Mouse (Mus musculus) CH12.LX (cell line): ENCODE measurements at regions not wholly inside any gene's neighbourhood (a gene's known extent, or its start where the extent isn't known, plus 50 kb on each side); places are given as distances from the start of the nearest gene placed in this dataset.

Source experiments
- DNase-seq: peaks from one replicate; pipeline ENCODE4 v3.0.0-alpha.2; 2013; ENCODE audit errors: extremely low read depth
- H3K27ac ChIP-seq: 2 replicates; pipeline ENCODE4 v1.5.1; 2012; ENCODE audit warnings: low read depth, mild to moderate bottlenecking, control low read depth, moderate library complexity; ENCODE audit not compliant: insufficient read depth
- H3K27me3 ChIP-seq: replicated peaks from 2 replicates; pipeline ENCODE3; 2012; ENCODE audit warnings: inconsistent platforms
- H3K36me3 ChIP-seq, 2 experiments: replicated peaks in 1 of 2; 2 replicates each; pipeline versions ENCODE3 to v1.6.1; 2012; ENCODE audit warnings: inconsistent platforms in 1 of 2, low read length in 1 of 2, mild to moderate bottlenecking in 1 of 2, mixed read lengths in 1 of 2, moderate library complexity in 1 of 2; ENCODE audit not compliant: control insufficient read depth in 1 of 2, insufficient read depth in 1 of 2
- H3K4me1 ChIP-seq, 2 experiments: 2 replicates each; pipeline ENCODE4 v1.6.1; 2012; ENCODE audit warnings: inconsistent platforms in 1 of 2, moderate library complexity in 1 of 2; ENCODE audit not compliant: insufficient read depth in 2 of 2, control insufficient read depth in 1 of 2
- H3K4me2 ChIP-seq: 2 replicates; pipeline ENCODE4 v1.6.1; 2012; ENCODE audit warnings: low read depth, mild to moderate bottlenecking, control low read depth; ENCODE audit not compliant: poor library complexity, insufficient read depth, severe bottlenecking
- H3K4me3 ChIP-seq, 3 experiments: fragments of 150-350 bp in 1 of 3; sonication (generic) in 1 of 3; replicated peaks in 1 of 3; 2 replicates each; pipeline versions ENCODE3 to v1.5.1; 2011 to 2012; ENCODE audit warnings: low read depth in 2 of 3, low read length in 2 of 3, mild to moderate bottlenecking in 2 of 3, moderate library complexity in 2 of 3, control low read depth in 1 of 3, improper control_type of control experiment in 1 of 3, inconsistent platforms in 1 of 3, mixed read lengths in 1 of 3; ENCODE audit not compliant: poor library complexity in 1 of 3
- H3K79me2 ChIP-seq: replicated peaks from 2 replicates; pipeline ENCODE4 v1.6.1; 2012; ENCODE audit warnings: mild to moderate bottlenecking, moderate library complexity; ENCODE audit not compliant: control insufficient read depth, poor library complexity, insufficient read depth, severe bottlenecking; ENCODE audit errors: extremely low read depth
- H3K9ac ChIP-seq: 2 replicates; pipeline ENCODE4 v1.6.1; 2012; ENCODE audit warnings: low read depth, mild to moderate bottlenecking, control low read depth, moderate library complexity; ENCODE audit not compliant: insufficient read depth
- H3K9me3 ChIP-seq: replicated peaks from 2 replicates; pipeline ENCODE3; 2012; ENCODE audit warnings: low read length, inconsistent platforms, mixed read lengths
- CTCF ChIP-seq, 2 experiments: IDR thresholded peaks in 1 of 2; conservative IDR thresholded peaks in 1 of 2; 2 replicates each; pipeline ENCODE4 v1.5.1; 2011 to 2012; ENCODE audit warnings: low read depth in 2 of 2, low read length in 2 of 2, improper control_type of control experiment in 1 of 2, inconsistent platforms in 1 of 2, mild to moderate bottlenecking in 1 of 2, moderate library complexity in 1 of 2
- E2F4 ChIP-seq: IDR thresholded peaks from 2 replicates; pipeline ENCODE4 v1.6.1; 2011; ENCODE audit warnings: low read depth, low read length, improper control_type of control experiment; ENCODE audit not compliant: insufficient replicate concordance
- EP300 ChIP-seq: IDR thresholded peaks from 2 replicates; pipeline ENCODE4 v1.6.1; 2011; ENCODE audit warnings: low read length, improper control_type of control experiment
- ETS1 ChIP-seq: conservative IDR thresholded peaks from 2 replicates; pipeline ENCODE4 v1.6.1; 2012; ENCODE audit warnings: low read depth, mild to moderate bottlenecking, inconsistent platforms, low read length, improper control_type of control experiment, moderate library complexity
- HCFC1 ChIP-seq: IDR thresholded peaks from 2 replicates; pipeline ENCODE4 v1.6.1; 2012; ENCODE audit warnings: low read depth, mild to moderate bottlenecking, inconsistent platforms, low read length, improper control_type of control experiment
- IRF4 ChIP-seq: IDR thresholded peaks from 2 replicates; pipeline ENCODE4 v1.6.1; 2014; ENCODE audit warnings: low read depth, mild to moderate bottlenecking, inconsistent platforms, low read length, improper control_type of control experiment
- JUN ChIP-seq: IDR thresholded peaks from 2 replicates; pipeline ENCODE4 v1.6.1; 2011; ENCODE audit warnings: low read depth, mild to moderate bottlenecking, low read length, improper control_type of control experiment, moderate library complexity; ENCODE audit not compliant: insufficient read depth
- JUND ChIP-seq: conservative IDR thresholded peaks from 2 replicates; pipeline ENCODE4 v1.6.1; 2011; ENCODE audit warnings: low read depth, low read length, improper control_type of control experiment
- MAFK ChIP-seq: IDR thresholded peaks from 2 replicates; pipeline ENCODE4 v1.6.1; 2011; ENCODE audit warnings: low read length, improper control_type of control experiment; ENCODE audit not compliant: insufficient replicate concordance
- MAZ ChIP-seq: IDR thresholded peaks from 2 replicates; pipeline ENCODE4 v1.6.1; 2012; ENCODE audit warnings: low read depth, mild to moderate bottlenecking, inconsistent platforms, low read length, improper control_type of control experiment, moderate library complexity
- MEF2A ChIP-seq: IDR thresholded peaks from 2 replicates; pipeline ENCODE4 v1.6.1; 2014; ENCODE audit warnings: low read depth, mild to moderate bottlenecking, inconsistent platforms, low read length, improper control_type of control experiment, borderline replicate concordance
- MXI1 ChIP-seq: IDR thresholded peaks from 2 replicates; pipeline ENCODE4 v1.6.1; 2011; ENCODE audit warnings: mild to moderate bottlenecking, low read depth, low read length, improper control_type of control experiment
- MYC ChIP-seq: IDR thresholded peaks from 2 replicates; pipeline ENCODE4 v1.6.1; 2011; ENCODE audit warnings: low read depth, mild to moderate bottlenecking, improper control_type of control experiment, low read length
- NELFE ChIP-seq: IDR thresholded peaks from 2 replicates; pipeline ENCODE4 v1.6.1; 2011; ENCODE audit warnings: low read depth, low read length, improper control_type of control experiment
- NRF1 ChIP-seq: IDR thresholded peaks from 2 replicates; pipeline ENCODE4 v1.6.1; 2014; ENCODE audit warnings: low read depth, mild to moderate bottlenecking, inconsistent platforms, low read length, improper control_type of control experiment, moderate library complexity
- POLR2A ChIP-seq: IDR thresholded peaks from 2 replicates; pipeline ENCODE4 v1.6.1; 2011; ENCODE audit warnings: low read depth, mild to moderate bottlenecking, improper control_type of control experiment, low read length
- POLR2AphosphoS2 ChIP-seq: IDR thresholded peaks from 2 replicates; pipeline ENCODE4 v1.6.1; 2011; ENCODE audit warnings: low read depth, low read length, improper control_type of control experiment
- RAD21 ChIP-seq: IDR thresholded peaks from 2 replicates; pipeline ENCODE4 v1.6.1; 2011; ENCODE audit warnings: low read depth, mild to moderate bottlenecking, low read length, improper control_type of control experiment, moderate library complexity
- SMC3 ChIP-seq: IDR thresholded peaks from 2 replicates; pipeline ENCODE4 v1.6.1; 2011; ENCODE audit warnings: low read depth, low read length, improper control_type of control experiment
- TCF12 ChIP-seq: IDR thresholded peaks from 2 replicates; pipeline ENCODE4 v1.6.1; 2014; ENCODE audit warnings: low read depth, mild to moderate bottlenecking, inconsistent platforms, low read length, improper control_type of control experiment
- UBTF ChIP-seq: IDR thresholded peaks from 2 replicates; pipeline ENCODE4 v1.6.1; 2012; ENCODE audit warnings: low read depth, mild to moderate bottlenecking, inconsistent platforms, low read length, improper control_type of control experiment, moderate library complexity
- USF1 ChIP-seq: IDR thresholded peaks from 2 replicates; pipeline ENCODE4 v1.6.1; 2014; ENCODE audit warnings: low read depth, mild to moderate bottlenecking, inconsistent platforms, low read length, improper control_type of control experiment
- USF2 ChIP-seq: conservative IDR thresholded peaks from 2 replicates; pipeline ENCODE4 v1.6.1; 2011; ENCODE audit warnings: low read depth, low read length, improper control_type of control experiment
- ZC3H11A ChIP-seq: IDR thresholded peaks from 2 replicates; pipeline ENCODE4 v1.6.1; 2012; ENCODE audit warnings: low read depth, mild to moderate bottlenecking, inconsistent platforms, low read length, improper control_type of control experiment
- ZKSCAN1 ChIP-seq: IDR thresholded peaks from 2 replicates; pipeline ENCODE4 v1.6.1; 2012; ENCODE audit warnings: low read depth, inconsistent platforms, low read length, improper control_type of control experiment, borderline replicate concordance
- ZNF384 ChIP-seq: IDR thresholded peaks from 2 replicates; pipeline ENCODE4 v1.6.1; 2012; ENCODE audit warnings: low read depth, low read length, improper control_type of control experiment, inconsistent platforms
- dilution Hi-C: fragments of 300-500 bp; cut with MboI; formaldehyde crosslinking; loops from 2 replicates; pipeline ENCODE4 v1.14.3; 2020; ENCODE audit warnings: low sequenced_read_pairs; ENCODE audit not compliant: extremely low pct_unique_long_range_greater_than_20kb, extremely low pct_ligation_motif_present
- in situ Hi-C: fragments of 300-500 bp; cut with MboI; formaldehyde crosslinking; loops from 3 replicates; pipeline ENCODE4 v1.14.3; 2019; ENCODE audit warnings: low sequenced_read_pairs, low pct_ligation_motif_present, low pct_unique_long_range_greater_than_20kb, mixed read lengths

GRCm38 (mm10) chr19:56105452-56106091 is 181.4 kb upstream of the Habp2 start:
- TF ChIP-seq CTCF (conservative IDR thresholded peaks at IDR 0.05 in 1 of 2, IDR thresholded peaks at IDR 0.05 in 1 of 2; ENCODE audit: low read depth in 2 of 2, low read length in 2 of 2) (no peak), HCFC1 (no peak), ZNF384 (no peak), ETS1 (no peak), SMC3 (no peak), POLR2A (no peak), ZKSCAN1 (no peak), E2F4 (no peak), JUN (no peak), MAFK (no peak), USF2 (no peak), USF1 (no peak), NELFE (no peak), UBTF (no peak), MYC (no peak)
- dilution Hi-C loops, result no loop called here
- Histone ChIP-seq H3K9me3 (peaks cover 7% of the 10 kb centered on the region), H3K4me3 (no peak overlapping the region), H3K27me3 (peaks cover 70% of the 10 kb centered on the region), H3K79me2 (no peaks in the 10 kb centered on the region), H3K9ac (no peak overlapping the region), H3K27ac (no peak overlapping the region), H3K4me1 (no peaks in the 10 kb centered on the region), H3K36me3 (no peaks in the 10 kb centered on the region), H3K4me2 (no peak overlapping the region)
- in situ Hi-C loops, result no loop called here
- no peak for DNase-seq

DNA sequence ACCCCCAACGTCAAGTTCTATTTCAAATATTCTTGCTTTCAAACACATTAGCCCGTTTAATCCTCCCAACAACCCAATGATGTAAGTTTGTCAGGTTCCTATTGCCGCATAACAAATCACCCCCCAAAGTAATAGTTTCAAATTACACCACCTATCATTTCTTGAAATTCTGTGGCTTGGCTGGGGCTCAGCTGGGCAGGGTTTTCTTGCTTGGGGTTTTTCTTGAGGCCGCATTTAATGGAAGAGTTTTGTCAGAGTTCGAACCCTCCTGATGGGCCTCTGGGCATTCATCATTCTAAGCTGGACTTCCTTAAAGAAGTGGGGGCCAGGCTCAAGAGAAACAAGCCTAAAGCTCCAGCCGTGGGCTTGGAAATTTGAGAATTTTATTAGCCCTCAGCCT is 178.1 kb upstream of the Habp2 start:
- peaks cover 0 to 3% of the 10 kb centered on the region in 2 experiments; a peak in 1 of 4 replicates for H3K4me1 ChIP-seq
- no peaks in the 10 kb centered on the region for H3K36me3 ChIP-seq
- peaks cover 74% of the 10 kb centered on the region for H3K27me3 ChIP-seq
- no peak for TF ChIP-seq POLR2A
- TF ChIP-seq E2F4, result no peak
- no peak for TF ChIP-seq HCFC1
- no peak for TF ChIP-seq MAFK
- TF ChIP-seq TCF12, result no peak
- no peak for TF ChIP-seq ZC3H11A
- TF ChIP-seq MXI1, result no peak
- no peak for TF ChIP-seq NRF1
- TF ChIP-seq MYC, result no peak
- no peak for TF ChIP-seq ZNF384
- no peak for TF ChIP-seq JUND
- no peak for TF ChIP-seq ZKSCAN1
- TF ChIP-seq IRF4, result no peak
- no peak for TF ChIP-seq MEF2A
- no peak for TF ChIP-seq ETS1
- no peak for TF ChIP-seq RAD21
- no peak for TF ChIP-seq EP300
- TF ChIP-seq MAZ, result no peak
- no peak for TF ChIP-seq POLR2AphosphoS2
- no peak overlapping the region for H3K9ac ChIP-seq
- dilution Hi-C loops, result no loop called here
- H3K4me2 ChIP-seq, result no peak overlapping the region
- peaks cover 4% of the 10 kb centered on the region for H3K9me3 ChIP-seq
- in situ Hi-C loops, result no loop called here
- DNase-seq, result no peak
- no peaks in the 10 kb centered on the region for H3K79me2 ChIP-seq
- H3K4me3 ChIP-seq, result no peak overlapping the region
- H3K27ac ChIP-seq, result no peak overlapping the region
